Mouse (Mus musculus) c-Kit-positive CD71-negative TER-119-negative erythroid progenitor cells, embryonic 14.5 days (primary cell): ENCODE data around the gene Vps26a.

Experiments
- DNase-seq: peaks from one replicate; pipeline ENCODE4 v3.0.0-alpha.2; 2013; ENCODE audit warnings: low read depth

Vps26a gene

DNA sequence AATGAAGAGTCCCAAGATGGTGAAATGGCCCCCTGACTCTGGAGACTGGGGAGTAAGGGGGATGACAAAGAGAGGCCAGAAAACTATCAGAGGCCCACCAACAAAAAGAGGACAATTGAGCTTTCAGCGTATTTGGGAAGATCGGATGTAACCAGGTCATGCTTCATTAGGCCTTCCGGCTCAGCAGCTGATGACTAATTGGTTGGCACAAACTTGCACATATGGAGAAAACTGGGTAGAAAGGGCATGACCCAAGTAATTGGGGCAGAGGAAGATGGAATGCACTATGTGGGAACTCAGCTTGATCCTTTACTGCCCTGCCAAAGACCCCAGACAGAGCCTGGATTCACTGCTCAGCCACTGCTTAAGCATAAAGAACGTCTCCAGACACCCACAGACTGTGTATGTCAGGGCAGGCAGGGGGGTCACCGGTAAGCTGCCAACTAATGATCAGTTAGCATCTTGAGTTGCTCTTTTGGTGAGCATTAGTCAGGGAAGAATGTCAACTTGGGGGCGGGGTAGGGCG lies 67.7 kb downstream of the Vps26a start:
- DNase-seq = no peak

DNA sequence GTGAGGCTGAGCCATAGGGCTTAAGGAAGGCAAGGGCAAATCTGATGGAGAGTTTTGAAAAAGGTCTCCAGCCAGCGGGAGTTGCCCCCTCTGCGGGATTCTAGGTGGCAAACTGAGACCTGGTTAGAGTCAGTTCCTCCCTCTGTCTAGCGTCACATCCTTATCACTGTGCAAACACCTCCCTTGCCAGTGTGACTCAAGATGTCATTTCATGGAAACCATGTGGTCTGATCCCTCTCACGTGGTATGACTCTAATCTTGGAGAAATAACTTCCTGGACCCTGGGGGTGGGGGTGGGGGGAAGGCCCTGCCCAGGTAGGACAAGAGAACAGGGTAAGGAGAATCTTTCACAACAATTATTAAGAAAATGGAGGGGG lies 73.0 kb downstream of the Vps26a start:
- DNase-seq = no peak

DNA sequence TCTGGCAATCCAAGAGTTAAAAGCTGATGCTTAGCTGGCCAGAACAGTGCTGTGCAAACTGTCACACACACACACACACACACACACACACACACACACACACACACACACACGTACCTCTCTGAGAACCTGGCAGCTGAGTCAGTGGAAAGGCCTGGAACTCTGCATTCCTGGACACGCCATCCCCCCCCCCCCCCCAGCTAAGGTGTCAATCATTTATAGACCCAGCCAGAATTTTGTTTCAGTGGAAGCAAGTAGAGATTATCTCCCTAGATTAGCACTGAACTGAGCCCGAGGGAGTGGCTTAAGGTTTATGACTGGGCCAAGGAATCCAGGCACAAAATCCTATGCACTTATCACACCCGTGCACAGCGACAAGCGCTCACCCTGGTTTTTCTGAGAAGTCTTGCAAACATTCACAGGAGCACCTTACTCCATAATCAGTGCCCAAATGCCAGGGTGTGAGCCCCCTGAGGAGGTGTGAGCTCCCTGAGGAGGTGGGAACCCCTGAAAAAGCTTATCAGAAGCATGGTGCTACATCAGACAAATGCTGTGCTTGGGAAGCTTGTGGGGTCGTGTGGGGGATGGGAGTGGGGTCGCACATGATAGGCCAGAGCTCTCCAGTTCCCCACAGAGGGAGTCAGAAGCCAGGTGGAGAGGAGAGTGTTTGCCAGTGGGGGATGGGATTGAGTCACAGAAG lies 73.5 kb downstream of the Vps26a start:
- DNase-seq = peak; percentile 23

DNA sequence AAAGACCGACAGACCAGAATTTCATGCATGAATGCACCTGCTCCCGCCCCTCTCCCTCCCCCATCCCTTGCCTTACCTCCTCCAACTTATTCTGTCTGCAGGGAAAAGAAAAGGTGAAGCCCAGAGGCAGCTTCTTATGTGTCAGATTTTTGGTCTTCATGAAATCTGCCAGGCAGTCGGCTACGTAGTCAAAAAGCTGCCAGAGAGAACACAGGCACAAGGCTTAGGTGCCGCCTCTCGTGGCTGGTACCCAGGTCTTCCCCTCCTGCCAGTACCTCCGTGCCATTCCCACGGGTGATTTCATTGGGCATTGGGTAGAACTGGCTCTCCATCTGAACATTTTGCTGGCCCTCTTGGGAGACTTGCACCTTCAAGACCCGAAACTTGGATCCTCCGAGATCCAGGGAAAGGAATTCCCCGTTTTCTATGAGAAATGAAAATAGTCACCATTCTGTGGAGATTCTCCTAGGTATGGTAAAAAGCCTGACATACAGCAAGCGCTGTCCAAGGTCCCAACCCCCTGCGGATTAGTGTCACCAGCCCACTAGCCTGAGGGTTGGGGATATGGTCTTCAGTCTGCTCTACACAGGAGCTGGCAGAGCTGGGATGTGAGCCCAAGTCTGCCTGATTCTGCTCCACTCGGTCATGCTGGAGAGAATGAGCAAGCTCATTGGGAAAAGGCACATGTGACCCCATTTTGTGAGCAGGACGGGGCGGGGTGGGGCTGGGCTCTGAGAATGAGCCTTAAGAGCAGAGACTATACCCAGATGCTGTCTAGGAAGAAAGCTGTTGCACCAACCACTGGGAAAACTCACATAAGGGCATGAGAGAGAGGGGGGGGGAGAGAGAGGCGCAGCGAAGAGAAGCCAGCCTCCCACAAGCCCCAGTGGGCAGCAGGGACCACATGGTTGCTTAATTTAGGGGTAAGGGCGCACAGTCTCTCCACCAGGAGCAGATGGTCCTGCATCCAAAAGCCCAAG lies 74.9 kb downstream of the Vps26a start:
- DNase-seq = no peak

DNA sequence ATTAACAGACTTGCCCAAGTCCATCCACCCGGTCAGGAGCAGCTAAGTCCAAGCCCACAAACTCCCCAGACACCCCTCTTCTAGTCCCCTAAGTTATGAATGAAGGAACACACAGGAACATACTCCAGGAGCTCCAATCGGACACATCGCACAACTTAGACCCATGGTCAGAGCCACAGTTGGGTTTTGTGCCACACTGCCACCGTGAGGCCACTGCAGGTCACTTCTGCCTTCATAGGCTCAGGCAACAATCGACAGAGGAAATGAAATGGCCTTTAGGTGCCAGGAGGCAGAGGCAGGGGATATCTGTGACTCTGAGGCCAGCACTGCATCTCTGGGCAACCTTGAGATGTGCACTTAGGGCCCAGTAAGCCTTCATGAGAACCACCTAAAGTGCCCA lies 75.7 kb downstream of the Vps26a start:
- peak; percentile 50 for DNase-seq
